Mouse (Mus musculus): ENCODE data around the gene Gm765.

Gene Gm765

GRCm38 (mm10) chr6:98342654-98343053 is at the start of gene Gm765:
Gm765 (minus strand) TSS chr6:98342754.
- no peak for DNase-seq (ENCODE audit: low spot score)

- no peak for DNase-seq (ENCODE audit: low spot score)
These were observed 42.9 kb upstream of the Gm765 start for GRCm38 (mm10) chr6:98385487-98385886.

GRCm38 (mm10) chr6:98384431-98384830 is 41.9 kb upstream of the Gm765 start:
- no peak for DNase-seq (ENCODE audit: low spot score)

GRCm38 (mm10) chr6:98383411-98383810 is 40.9 kb upstream of the Gm765 start:
- DNase-seq (ENCODE audit: low spot score), result peak; percentile 34

- no peak for DNase-seq (ENCODE audit: low spot score)
These were observed 23.6 kb upstream of the Gm765 start for GRCm38 (mm10) chr6:98366199-98366598.

GRCm38 (mm10) chr6:98355271-98355670 is 12.7 kb upstream of the Gm765 start:
- no peak for DNase-seq (ENCODE audit: low spot score)

GRCm38 (mm10) chr6:98353285-98353684 is 10.7 kb upstream of the Gm765 start:
- DNase-seq (ENCODE audit: low spot score), result no peak

GRCm38 (mm10) chr6:98332714-98333113 is 9.8 kb downstream of the Gm765 start:
- DNase-seq (ENCODE audit: low spot score), result no peak

- no peak for DNase-seq (ENCODE audit: low spot score)
These were observed 30.9 kb downstream of the Gm765 start for GRCm38 (mm10) chr6:98311659-98312058.

- DNase-seq (ENCODE audit: low spot score), result peak; percentile 69
These were observed 34.9 kb downstream of the Gm765 start for GRCm38 (mm10) chr6:98307647-98308046.

GRCm38 (mm10) chr6:98307159-98307558 is 35.4 kb downstream of the Gm765 start:
- DNase-seq (ENCODE audit: low spot score), result peak; percentile 5

GRCm38 (mm10) chr6:98292064-98292463 is 50.5 kb downstream of the Gm765 start:
- DNase-seq (ENCODE audit: low spot score), result no peak

GRCm38 (mm10) chr6:98288316-98288715 is 54.2 kb downstream of the Gm765 start:
- no peak for DNase-seq (ENCODE audit: low spot score)

GRCm38 (mm10) chr6:98287521-98287920 is 55.0 kb downstream of the Gm765 start:
- no peak for DNase-seq (ENCODE audit: low spot score)

- DNase-seq (ENCODE audit: low spot score), result no peak
These were observed 57.4 kb downstream of the Gm765 start for GRCm38 (mm10) chr6:98285190-98285589.

- no peak for DNase-seq (ENCODE audit: low spot score)
These were observed 59.8 kb downstream of the Gm765 start for GRCm38 (mm10) chr6:98282791-98283190.

GRCm38 (mm10) chr6:98271553-98271952 is 71.0 kb downstream of the Gm765 start:
- peak; percentile 65 for DNase-seq (ENCODE audit: low spot score)

- DNase-seq (ENCODE audit: low spot score), result no peak
These were observed 79.6 kb downstream of the Gm765 start for GRCm38 (mm10) chr6:98262961-98263360.

GRCm38 (mm10) chr6:98259016-98259415 is 83.5 kb downstream of the Gm765 start:
- DNase-seq (ENCODE audit: low spot score), result no peak

GRCm38 (mm10) chr6:98246449-98246848 is 96.1 kb downstream of the Gm765 start:
- DNase-seq (ENCODE audit: low spot score), result no peak

- no peak for DNase-seq (ENCODE audit: low spot score)
These were observed 99.4 kb downstream of the Gm765 start for GRCm38 (mm10) chr6:98243186-98243585.

- DNase-seq (ENCODE audit: low spot score), result no peak
These were observed 101.8 kb downstream of the Gm765 start for GRCm38 (mm10) chr6:98240561-98241272.

- DNase-seq (ENCODE audit: low spot score), result no peak
These were observed 108.5 kb downstream of the Gm765 start for GRCm38 (mm10) chr6:98234097-98234496.

- DNase-seq (ENCODE audit: low spot score), result no peak
These were observed 118.6 kb downstream of the Gm765 start for GRCm38 (mm10) chr6:98223923-98224322.

Measured in urinary bladder, postnatal 14 days (tissue).